Mouse (Mus musculus) frontal cortex, adult 2 months (tissue): ENCODE data around the gene Rasef. TPM values are rescaled to one million over a fixed set of nuclear protein-coding genes. Genes with fewer than 3 reads are reported as not detected.

Source experiments
- polyA plus RNA-seq: library from polyadenylated mRNA; depleted of rRNA; stranded (reverse); fragments of >200 nt; gene quantifications from 2 replicates; pipeline ENCODE4 v1.2.3, GENCODE M21; 2012; rRNA removed

Gene Rasef
- polyA plus RNA-seq, 1 experiment = 0.12 TPM

Other genes with a start within 250 kb of the Rasef start
- gene Gm11238, start 183.1 kb downstream of the Rasef start, polyA plus RNA-seq = not detected in 2 replicates
- gene Gm11237, start 168.0 kb downstream of the Rasef start, polyA plus RNA-seq = not detected in 2 replicates
- not detected in 2 replicates for gene Gm11236, start 152.9 kb downstream of the Rasef start, polyA plus RNA-seq
- gene Gm11239, start 122.6 kb downstream of the Rasef start, polyA plus RNA-seq = not detected in 2 replicates
- not detected in 2 replicates for gene Gm428, start 107.5 kb downstream of the Rasef start, polyA plus RNA-seq
- gene Gm11758, start 85.3 kb upstream of the Rasef start, polyA plus RNA-seq = not detected in 2 replicates
- gene Gm11757, start 100.1 kb upstream of the Rasef start, polyA plus RNA-seq = not detected in 2 replicates
- not detected in 2 replicates for gene Gm13871, start 115.0 kb upstream of the Rasef start, polyA plus RNA-seq
- gene Gm11756, start 129.8 kb upstream of the Rasef start, polyA plus RNA-seq = not detected in 2 replicates
- 0.23 TPM in 1 of 2 replicates, not detected in the other for gene 2310002L09Rik, start 159.9 kb upstream of the Rasef start, polyA plus RNA-seq
- gene Frmd3, start 222.4 kb upstream of the Rasef start, polyA plus RNA-seq = 10.6 and 11.2 TPM in 2 replicates